Mouse (Mus musculus): ENCODE results near the gene Afdn.
"Not testable (repeated sequence)": the region's sequence is repeated elsewhere in the genome, so short reads cannot be mapped to it uniquely, and the experiment has no call there.

Afdn gene

DNA sequence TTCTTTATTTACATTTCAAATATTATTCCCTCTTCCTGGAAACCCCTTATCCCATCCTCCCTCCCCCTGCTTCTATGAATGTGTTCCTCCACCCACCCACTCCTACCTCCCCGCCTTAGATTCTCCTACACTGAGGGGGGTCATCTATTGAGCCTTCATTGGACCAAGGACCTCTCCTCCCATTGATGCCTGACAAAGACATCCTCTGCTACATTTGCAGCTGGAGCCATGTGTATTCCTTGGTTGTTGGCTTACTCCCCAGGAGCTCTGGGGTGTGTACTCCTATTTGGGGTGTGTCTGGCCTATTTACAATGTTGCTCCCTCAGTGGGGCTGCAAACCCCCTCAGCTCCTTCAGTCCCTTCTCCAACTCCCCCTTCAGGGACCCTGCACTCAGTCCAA, 109.9 kb downstream of the Afdn start:
- no peak for DNase-seq (ENCODE audit: low read depth, low spot score)

DNA sequence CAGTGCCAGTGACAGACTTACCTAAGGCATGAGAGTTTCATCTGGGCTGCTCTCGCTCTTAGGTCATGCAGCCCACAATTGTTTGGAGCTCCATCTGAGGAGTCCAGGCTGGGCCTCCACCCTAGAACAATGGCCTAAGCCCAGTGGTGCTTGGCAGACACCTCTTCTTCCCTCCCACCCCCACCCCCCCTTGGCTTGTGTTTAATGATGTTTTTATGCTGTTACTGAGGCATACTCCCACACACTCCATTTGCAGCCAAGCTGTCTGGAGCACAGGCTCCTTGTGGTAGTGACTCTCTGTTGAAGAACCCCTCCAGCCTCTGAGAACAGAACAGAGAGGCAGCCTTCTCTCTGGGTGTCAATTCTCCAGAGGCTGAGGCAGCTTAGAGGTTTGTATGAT, 113.9 kb downstream of the Afdn start:
- no peak for DNase-seq (ENCODE audit: low read depth, low spot score)

DNA sequence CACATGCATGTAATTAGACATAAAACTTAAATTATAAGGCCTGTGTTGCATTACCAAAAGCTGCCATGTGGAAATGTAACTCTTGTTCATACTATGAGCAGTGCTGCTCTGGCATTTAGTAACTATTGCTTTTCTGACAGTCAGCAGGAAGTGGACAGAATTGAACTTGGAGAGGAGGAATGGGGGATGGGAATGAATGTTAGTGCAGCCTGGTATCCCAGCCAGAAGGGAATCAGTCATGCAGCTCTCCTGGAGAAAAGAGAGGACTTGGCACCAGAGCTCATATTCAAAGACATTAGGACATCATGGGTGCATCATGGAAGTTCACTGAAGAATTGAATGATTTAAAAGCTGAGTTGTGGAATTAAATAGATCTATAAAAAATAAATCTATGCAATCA, 117.1 kb downstream of the Afdn start:
- DNase-seq (ENCODE audit: low read depth, low spot score) = no peak

DNA sequence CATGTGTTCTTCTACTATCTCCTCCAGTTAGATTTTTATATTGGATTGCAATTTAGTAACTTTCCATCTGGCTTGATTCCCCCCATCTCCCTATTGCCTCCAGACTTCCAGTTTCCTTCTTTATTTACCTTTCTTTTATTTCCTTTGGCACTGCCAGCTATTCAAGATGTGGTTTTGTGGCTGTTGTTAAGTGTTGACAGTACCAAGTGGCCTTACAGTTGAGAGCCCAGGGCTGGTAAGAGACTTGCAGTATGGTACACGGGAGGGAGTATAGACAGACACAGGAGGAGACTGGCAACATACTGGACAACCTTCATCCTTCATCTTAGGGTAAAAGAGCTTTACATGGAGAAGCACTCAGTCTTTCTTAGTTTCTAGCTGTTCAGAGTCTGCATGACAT, 119.4 kb downstream of the Afdn start:
- no peak for DNase-seq (ENCODE audit: low read depth, low spot score)

DNA sequence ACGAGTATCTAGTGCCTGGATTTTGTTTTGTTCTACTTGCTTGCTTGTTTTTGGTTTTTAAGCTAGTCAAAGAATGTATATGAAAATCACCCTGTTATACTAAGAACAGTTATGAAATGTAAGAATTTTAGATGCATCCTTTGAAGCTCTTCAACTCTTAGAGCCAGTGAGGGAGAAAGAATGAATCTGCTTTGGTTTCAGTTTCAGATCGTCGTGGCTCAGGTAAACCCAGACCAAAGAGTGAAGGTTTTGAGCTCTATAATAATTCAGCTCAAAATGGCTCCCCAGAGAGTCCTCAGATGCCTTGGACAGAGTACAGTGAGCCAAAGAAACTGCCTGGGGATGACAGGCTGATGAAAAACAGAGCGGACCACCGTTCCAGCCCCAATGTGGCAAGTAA, 123.2 kb downstream of the Afdn start:
- peak; percentile 22 for DNase-seq (ENCODE audit: low read depth, low spot score)

DNA sequence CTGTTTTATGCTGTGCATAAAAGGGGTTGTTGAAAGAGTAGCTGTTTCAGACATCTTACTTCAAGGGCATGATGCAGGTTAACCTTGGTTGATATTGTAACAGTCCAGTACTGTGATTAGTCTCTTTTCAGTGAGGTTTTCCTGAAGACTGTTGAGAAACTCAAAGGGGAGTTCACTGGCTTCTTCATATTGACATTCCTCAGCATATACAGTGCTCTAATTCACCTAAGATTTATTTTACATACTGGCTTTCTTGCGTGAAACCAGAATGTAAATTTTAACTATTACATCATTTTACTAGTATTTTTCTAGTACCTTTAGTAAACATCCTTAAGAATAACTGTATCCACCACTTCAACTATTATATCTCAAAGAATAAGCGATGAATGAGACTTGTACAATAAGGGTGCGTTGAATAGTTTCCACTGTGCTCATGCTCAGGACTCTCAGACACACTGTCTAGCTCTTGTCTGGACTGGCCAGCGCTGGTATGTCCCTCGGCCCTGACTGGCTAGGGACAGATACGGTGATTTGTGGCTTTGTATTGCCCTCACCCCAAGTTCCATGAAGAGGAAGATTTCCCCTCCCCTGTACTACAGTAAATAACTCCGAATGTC, 129.6 kb downstream of the Afdn start:
- DNase-seq (ENCODE audit: low read depth, low spot score) = no peak

DNA sequence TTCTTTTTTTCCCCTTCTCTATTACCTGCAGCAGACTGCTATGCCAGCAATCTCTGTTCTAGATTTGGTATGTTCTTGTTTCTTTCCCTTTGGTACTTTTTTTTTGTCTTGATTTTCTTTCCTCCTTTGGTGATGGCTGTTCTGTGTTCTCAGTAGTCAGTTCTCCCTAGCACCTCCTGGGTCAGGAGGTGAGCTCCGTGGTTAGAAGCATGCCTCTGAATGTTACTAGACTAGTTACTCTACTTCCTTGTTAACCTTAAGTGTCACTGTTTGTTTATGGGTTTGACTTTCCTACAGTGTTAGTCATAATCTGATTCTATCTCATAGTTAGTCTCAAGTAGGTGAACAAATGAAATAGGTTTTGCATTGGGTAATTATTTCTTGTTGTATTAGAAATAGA, 130.6 kb downstream of the Afdn start:
- DNase-seq (ENCODE audit: low read depth, low spot score) = no peak

DNA sequence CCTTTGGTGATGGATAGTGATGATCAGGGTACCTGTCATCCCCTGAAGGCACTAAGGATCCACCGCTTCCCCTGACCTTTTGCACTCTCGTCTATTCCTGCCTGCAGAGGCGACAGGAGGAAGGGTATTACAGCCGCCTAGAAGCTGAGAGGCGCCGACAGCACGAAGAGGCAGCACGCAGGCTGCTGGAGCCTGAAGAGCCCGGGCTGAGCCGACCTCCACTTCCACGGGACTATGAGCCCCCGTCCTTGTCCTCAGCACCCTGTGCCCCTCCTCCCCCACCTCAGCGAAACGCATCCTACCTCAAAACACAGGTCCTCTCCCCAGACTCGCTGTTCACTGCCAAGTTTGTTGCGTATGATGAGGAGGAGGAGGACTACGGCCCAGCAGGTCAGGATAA, 138.5 kb downstream of the Afdn start:
- DNase-seq (ENCODE audit: low read depth, low spot score) = no peak

DNA sequence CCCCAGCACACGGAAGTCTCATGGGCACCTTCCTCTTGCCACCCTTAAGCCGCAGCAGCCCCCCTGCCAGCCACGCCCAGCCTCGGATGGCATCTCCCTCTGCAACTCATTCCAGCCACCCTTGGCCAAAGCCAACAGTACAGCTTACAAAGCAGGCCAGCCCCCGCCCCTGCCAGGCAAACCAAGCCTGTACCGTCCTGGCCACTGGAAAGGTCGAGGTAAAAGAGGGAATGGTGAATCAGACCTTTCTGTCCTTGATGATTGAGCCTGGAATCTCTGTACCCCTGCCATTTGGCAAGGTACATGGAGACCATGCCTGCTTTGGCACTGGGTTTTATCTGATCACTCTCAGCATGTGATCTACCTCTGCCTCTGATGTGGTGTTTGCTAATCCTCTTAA, 138.9 kb downstream of the Afdn start:
- no peak for DNase-seq (ENCODE audit: low read depth, low spot score)

DNA sequence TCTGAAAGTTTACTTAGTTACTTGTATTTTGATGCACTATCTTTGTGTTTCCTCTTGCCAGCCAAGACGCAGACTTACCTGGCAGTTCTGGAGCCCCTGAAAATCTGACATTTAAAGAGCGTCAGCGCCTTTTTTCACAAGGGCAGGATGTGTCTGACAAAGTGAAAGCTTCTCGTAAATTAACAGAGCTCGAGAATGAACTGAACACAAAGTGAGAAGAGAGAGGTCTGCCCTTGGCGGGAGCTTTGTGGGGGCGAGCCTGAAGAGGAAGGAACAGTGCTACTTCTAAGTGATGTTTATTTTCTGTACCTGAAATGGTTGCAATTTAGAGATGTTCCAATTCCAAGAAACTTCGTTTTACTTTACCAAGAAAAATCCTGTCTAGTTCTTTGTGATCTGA, 143.5 kb downstream of the Afdn start:
- peak; percentile 19 for DNase-seq (ENCODE audit: low read depth, low spot score)

DNA sequence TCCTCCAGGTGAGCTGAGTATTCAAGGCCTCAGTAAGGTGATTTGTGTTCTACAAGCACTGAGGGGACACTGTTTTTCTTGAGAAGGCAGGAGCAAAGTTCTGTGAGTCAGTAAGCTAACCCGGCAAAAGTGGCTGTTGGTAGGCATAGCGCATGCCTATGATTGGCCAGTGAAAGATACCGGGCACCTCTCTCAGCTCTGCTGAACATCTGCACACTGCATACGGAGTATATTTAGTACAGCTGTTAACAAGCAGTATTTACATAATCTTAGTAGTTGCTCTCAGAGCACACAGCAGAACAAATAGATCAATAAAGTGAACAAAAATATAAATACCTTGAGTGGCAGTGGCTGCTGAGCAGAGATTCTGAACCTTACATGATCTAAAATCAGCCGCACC, 146.7 kb downstream of the Afdn start:
- no peak for DNase-seq (ENCODE audit: low read depth, low spot score)

DNA sequence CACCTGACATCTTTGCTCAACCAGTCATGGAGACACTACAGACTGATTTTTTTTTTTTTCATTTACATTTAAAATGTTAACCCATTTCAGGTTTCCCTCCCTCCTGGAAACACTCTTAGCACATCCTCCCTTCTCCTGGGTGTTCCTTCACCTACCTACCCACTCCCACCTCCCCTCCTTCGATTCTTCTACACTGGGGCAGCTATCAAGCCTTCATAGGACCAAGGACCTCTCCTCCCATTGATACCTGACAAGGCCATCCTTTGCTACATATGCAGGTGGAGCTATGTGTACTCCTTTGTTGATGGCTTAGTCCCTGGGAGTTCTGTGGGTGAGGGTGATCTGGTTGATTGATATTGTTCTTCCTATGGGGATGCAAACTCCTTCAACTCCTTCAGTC, 147.3 kb downstream of the Afdn start:
- DNase-seq (ENCODE audit: low read depth, low spot score) = no peak

DNA sequence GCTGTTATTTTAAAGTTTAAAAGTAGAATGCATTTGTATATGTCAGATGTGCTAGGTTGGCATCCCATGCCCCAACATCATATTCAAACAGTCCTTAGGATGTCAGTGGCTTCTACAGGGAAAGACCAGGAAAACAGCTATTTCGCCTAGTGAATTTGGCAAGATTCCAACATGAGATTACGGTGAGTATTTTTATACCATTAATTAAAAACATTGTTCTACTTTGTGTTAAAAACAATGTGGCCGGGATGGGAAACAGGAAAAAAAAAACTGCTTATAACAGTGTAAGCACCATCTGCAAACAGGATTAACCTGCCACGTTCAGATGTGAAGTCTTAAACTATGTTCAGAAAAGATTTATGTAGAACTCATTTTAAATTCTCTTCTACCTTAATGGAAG, 153.6 kb downstream of the Afdn start:
- DNase-seq (ENCODE audit: low read depth, low spot score) = no peak

DNA sequence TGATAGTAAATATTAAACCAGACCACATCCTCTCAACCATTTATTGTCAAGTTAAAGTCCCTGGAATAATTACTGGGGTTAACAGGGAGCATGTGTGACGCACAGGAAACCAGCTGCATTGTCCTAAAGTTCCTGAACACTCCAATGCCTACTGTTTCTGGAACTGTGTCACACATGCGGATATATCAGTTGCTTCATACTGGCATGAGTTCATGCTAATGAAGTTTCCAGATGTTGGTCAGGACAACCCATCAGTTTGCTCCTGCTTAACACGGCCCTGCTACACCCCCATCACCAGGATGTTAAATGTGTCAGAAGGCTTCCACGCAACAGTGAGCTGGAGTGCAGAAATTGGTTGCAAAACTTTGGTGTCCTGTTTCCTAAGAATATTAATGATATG, 154.2 kb downstream of the Afdn start:
- DNase-seq (ENCODE audit: low read depth, low spot score) = no peak

DNA sequence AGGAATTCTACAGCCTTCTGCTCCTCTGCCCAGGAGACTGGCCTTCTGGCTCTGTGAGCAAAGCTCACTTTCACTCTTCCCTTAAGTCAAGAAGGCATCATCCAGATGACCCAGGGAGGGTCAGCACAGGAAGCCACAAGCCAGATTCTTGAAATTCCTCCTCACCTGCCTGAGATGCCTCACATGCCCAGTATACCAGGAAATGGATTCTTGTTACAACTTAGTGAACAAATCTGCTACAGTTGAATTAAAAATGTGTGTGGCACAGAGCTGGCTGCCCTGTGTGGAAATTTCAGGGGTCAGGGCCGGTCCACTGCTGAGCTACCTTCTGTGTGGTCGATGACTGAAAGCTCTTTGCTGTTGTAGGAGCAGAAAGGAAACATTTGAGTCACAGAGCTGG, 160.4 kb downstream of the Afdn start:
- no peak for DNase-seq (ENCODE audit: low read depth, low spot score)

DNA sequence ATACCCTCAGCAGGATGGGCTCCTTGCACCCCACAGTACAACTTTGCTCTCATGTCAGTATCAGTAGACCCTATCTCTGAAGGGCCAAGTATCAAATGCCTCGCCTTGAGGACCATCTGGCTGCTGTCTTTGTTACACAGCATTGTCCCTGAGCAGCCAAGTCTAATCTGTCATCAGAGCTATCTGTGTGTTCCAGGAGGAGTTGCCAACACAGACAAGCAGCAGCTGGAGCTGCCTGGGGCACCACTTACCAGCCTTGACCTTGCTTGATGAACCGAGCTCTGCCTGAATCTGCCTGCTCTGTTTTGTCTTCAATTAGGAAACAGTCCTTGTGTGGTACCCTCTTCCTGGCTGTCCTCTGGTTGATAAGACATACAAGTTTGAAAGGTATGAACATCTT, 163.1 kb downstream of the Afdn start:
- no peak for DNase-seq (ENCODE audit: low read depth, low spot score)

DNA sequence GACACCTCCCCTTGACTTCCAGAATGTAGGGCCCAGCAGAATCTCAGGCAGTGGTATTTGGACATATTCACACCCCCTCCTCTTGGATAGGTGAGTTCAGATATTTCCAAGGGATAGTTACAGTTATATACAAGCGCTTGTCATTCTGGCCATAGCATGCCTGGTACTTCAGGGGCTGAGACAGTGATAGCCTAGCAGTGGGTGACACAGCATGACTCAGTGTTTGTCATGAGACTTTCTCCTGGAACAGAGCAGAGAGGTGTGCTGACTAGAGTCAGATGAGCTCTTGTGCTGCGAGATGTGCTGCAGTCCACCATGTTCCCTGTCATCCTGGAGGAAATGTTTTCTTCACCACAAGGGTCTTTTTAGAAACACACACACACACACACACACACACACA, 164.2 kb downstream of the Afdn start:
- DNase-seq (ENCODE audit: low read depth, low spot score) = no peak

DNA sequence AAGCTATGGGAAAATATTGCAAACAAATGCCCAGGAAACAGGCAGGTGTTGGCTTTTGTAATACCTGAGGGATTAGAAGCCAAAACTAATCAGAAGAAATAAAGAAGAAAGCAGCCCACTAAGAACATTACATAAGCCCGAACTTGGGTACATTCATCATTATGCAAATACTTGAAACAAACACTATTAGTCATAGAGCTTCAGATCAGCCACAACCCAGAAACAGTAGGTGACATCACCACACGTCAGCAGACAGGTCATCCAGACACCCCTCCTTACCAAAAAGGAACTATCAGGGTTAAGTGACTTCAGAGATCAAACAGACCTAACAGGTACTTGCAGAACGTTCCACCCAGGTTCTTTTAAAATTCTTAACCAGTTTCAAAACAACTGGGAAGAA, 165.6 kb downstream of the Afdn start:
- no peak for DNase-seq (ENCODE audit: low read depth, low spot score)

DNA sequence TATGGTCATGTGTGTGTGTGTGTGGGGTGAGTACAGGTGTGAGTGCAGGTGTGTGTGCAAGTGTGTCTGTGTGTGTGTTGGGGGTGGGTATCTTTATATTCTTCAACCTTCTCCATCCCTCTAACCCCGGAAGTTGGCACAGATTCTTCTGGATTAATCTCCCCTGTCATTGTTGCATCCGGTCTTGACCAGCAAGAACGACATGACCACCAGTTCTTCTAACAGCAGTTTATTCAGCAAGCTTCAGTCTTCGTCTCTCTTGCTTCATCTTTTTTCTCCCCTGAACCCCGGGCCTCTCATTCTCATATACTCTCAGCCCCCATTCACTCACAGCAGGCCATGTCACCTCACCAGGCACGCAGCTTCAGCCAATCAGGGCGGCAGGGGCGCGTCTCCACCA, 170.1 kb downstream of the Afdn start:
- no peak for DNase-seq (ENCODE audit: low read depth, low spot score)

DNA sequence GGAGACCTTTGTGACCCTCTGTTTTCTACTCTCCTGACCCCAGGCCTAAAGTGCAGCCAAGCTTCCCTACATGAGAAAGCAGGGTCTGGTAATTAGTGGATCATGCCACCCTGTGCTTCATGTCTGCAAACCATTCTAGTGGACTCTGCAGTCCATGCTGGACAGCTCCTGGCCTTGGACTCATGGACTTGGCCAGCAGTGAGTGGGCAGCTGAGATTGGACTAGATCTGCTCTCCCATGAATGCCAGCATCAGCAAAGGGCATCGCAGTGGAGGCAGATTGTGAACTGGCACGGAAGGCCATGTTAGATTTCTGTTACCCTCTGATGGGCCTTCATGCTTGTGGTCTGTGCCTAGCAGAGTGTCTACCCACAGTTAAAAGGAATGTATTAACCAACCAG, 175.0 kb downstream of the Afdn start:
- DNase-seq (ENCODE audit: low read depth, low spot score) = not testable (repeated sequence)

DNA sequence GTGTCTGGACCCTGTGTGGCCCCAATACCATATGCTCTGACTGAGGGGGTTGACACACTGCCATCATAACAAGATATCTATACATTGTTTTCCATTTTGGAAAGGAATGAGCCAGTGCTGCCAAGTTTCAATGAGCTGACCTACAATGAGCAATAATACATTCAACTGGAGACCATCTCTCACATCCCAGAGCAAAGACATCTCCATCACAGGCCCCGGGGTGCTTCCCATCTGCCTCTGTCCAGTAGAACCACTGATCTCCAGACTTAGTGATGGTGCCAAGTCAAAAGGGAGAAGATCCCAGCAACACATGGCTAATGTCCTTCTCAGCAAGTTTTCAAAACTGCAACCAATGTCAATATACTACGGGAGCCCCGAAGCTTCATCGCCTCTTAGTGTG, 177.4 kb downstream of the Afdn start:
- no peak for DNase-seq (ENCODE audit: low read depth, low spot score)

DNA sequence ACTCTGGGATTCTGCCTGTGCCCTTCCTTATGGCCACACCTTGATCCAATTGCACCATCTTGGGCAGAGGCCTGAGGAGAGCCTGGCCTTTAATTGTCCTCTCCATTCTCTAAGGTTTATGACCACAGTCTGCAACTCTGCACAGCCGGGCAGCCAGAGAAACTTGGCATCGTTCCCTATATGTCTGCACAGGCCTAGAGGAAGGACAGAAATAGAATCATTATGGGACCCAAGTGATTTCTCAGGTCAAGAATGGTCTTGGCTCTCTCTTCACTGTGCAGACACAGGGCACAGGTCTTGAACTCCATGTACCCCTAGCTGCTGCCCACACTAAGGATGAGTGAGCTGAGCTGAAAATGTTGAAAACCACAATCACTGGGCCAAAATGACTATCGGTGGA, 178.3 kb downstream of the Afdn start:
- no peak for DNase-seq (ENCODE audit: low read depth, low spot score)

DNA sequence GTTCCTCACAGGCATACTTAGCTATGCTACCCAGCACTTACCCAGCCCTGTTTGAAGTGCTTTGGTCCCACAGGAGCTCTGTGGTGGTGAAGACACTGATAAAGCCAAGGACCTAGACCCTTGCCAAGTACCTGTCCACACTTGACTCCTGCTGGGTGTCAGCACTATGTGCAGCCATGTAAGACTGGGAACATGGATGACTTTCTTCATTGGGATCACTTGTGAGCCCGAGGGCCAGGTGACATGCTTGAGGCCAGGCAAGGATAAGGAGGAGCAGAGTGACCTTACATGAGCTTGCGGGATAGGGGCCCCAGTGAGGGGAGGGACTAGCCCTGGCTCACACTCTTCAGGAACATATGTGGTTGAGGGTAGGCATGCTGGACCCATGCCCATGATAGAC, 178.9 kb downstream of the Afdn start:
- not testable (repeated sequence) for DNase-seq (ENCODE audit: low read depth, low spot score)

DNA sequence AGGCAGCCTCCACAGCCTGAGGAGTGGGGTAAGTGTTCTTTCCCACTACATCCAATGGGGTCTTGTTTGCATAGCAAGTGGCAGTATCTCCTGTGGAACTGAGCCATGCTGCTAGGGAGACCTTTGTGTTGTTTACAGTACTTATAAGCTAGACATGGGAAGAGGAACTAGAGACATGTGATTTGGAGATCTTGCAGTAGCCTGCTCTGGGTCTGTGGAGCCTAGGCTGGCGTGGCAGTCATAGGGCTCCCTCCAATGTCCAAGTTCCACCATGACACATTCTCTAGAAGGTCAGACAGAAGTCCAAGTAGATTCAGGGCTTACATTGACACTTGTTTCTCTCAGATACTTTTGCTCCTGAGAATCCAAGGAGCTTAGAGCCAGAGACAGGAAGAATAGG, 180.1 kb downstream of the Afdn start:
- no peak for DNase-seq (ENCODE audit: low read depth, low spot score)

DNA sequence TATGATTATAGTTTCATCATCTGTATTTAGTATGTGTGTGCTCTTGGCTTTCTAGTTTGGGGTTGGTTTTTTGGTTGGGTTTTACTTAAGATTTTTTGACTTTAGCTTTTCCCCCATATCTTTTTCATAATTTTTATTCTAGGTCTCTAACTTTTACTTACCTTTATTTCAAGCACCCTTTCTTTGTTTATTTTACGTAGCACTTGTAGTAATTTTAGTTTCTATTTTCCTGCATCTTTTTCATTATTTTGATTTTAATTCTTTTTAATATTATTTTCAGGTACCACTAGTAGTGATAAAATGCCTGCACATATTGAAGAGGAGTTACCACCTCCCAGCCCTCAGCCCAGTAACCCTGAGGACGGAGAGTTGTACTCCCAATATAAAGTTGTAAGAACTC, 187.7 kb downstream of the Afdn start, which contains the start of gene Gm7168:
TSS of gene Gm7168 (plus strand) at position 301 of the 400 bp plus-strand sequence.
- DNase-seq (ENCODE audit: low read depth, low spot score) = not testable (repeated sequence)

Data from CD4-positive, CD25-positive, alpha-beta regulatory T cell, adult 2 months (primary cell).